Mouse (Mus musculus) heart, adult 2 months (tissue): Measurements from ENCODE around the gene Lman1l.

Experiments used
- CTCF ChIP-seq: fragments of 200-600 bp; IDR thresholded peaks from 2 replicates; pipeline ENCODE4 v1.8.1; 2022; ENCODE audit warnings: antibody characterized with exemption, mild to moderate bottlenecking, moderate library complexity
- EP300 ChIP-seq: fragments of 200-500 bp; IDR thresholded peaks from 2 replicates; pipeline ENCODE4 v1.6.1; 2011; ENCODE audit warnings: low read depth, low read length, control low read depth; ENCODE audit not compliant: insufficient read depth

GRCm38 (mm10) chr9:57558625-57559024 lies 61.9 kb downstream of the Lman1l start:
- TF ChIP-seq CTCF (no peak), EP300 (no peak)
